Mouse (Mus musculus) lung, embryonic 15.5 days (tissue): ENCODE measurements around the gene Padi4. TPM values are rescaled to one million over a fixed set of nuclear protein-coding genes. Genes with fewer than 3 reads are reported as not detected.

Source experiments
- ATAC-seq: fragments of 200-750 bp; cut with Nextera tagmentation; 2 replicates; pipeline ENCODE4 v1.8.0; 2017; ENCODE audit warnings: moderate number of reproducible peaks, borderline replicate concordance; ENCODE audit not compliant: low FRiP score, low TSS enrichment; ENCODE audit errors: extremely low read depth
- H3K27ac ChIP-seq: fragments of 300-500 bp; sonication (generic); 2 replicates; pipeline ENCODE4 v1.5.1; 2015; ENCODE audit warnings: moderate library complexity, mild to moderate bottlenecking, inconsistent platforms
- H3K27me3 ChIP-seq: fragments of 300-500 bp; sonication (generic); 2 replicates; pipeline ENCODE4 v1.6.1; 2015; ENCODE audit warnings: inconsistent platforms
- H3K36me3 ChIP-seq: fragments of 300-500 bp; sonication (generic); 2 replicates; pipeline ENCODE4 v1.6.1; 2015; ENCODE audit warnings: inconsistent platforms
- H3K4me1 ChIP-seq: fragments of 300-500 bp; sonication (generic); 2 replicates; pipeline ENCODE4 v1.6.1; 2015; ENCODE audit warnings: inconsistent platforms
- H3K4me2 ChIP-seq: fragments of 300-500 bp; sonication (generic); 2 replicates; pipeline ENCODE4 v1.6.1; 2015; ENCODE audit warnings: inconsistent platforms, mild to moderate bottlenecking, moderate library complexity
- H3K4me3 ChIP-seq: fragments of 300-500 bp; sonication (generic); 2 replicates; pipeline ENCODE4 v1.5.1; 2015; ENCODE audit warnings: mild to moderate bottlenecking, inconsistent platforms
- H3K9ac ChIP-seq: fragments of 300-500 bp; sonication (generic); 2 replicates; pipeline ENCODE4 v1.6.1; 2015; ENCODE audit warnings: inconsistent platforms
- H3K9me3 ChIP-seq: fragments of 300-500 bp; sonication (generic); 2 replicates; pipeline ENCODE4 v1.6.1; 2016; ENCODE audit warnings: inconsistent platforms
- WGBS: fragments of 180-500 bp; shearing (Covaris S2); methylation state at CpG from one replicate; pipeline ENCODE4 v1.1.7; 2015; 5-methylcytosine and 5-hydroxymethylcytosine counted together
- polyA plus RNA-seq: library from polyadenylated mRNA; unstranded; fragments of >200 nt; fragmentation: Nextera tagmentation; extraction: Ambion mirVana; gene quantifications from 2 replicates; pipeline ENCODE4 v1.2.1, GENCODE M21; 2015

Gene Padi4
- polyA plus RNA-seq, 1 experiment from 2014 or later, result 2.1 TPM

- Histone ChIP-seq H3K9me3 (no peaks in the 10 kb centered on the region), H3K4me2 (no peak overlapping the region), H3K27me3 (no peaks in the 10 kb centered on the region), H3K27ac (no peak overlapping the region), H3K9ac (no peak overlapping the region), H3K4me3 (no peak overlapping the region), H3K4me1 (peaks cover 8% of the 10 kb centered on the region; the same call in 1 of the 2 replicates), H3K36me3 (no peaks in the 10 kb centered on the region)
- ATAC-seq, result no peak
- 87% methylated on average over 9 of the region's 9 CpGs for WGBS
Measured at GRCm38 (mm10) chr4:140784292-140784945, 10.4 kb upstream of the Padi4 start.

DNA sequence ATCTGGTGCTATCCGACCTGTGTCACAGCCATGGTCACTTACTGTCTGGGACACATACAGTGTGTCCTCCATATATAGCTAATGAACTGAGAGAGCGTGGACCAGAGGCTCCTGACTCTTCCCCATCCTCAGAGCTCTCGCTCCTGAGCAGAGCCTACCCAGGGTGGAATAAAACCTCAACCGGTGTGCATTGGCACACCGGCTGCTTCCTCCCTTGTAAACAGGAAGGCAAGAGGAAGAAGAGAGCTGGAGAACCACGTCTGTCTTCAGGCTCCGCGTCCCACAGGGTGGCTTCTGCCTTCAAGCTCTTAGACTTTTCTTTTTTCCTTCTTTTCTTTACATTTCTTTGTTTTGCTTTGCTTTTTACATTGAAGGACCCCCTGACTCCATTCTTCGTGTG lies 8.8 kb upstream of the Padi4 start:
- WGBS, result 80% methylated on average over 9 of the region's 9 CpGs
- no peak overlapping the region for H3K4me2 ChIP-seq
- no peaks in the 10 kb centered on the region for H3K9me3 ChIP-seq
- H3K27me3 ChIP-seq, result no peaks in the 10 kb centered on the region
- H3K9ac ChIP-seq, result no peak overlapping the region
- H3K27ac ChIP-seq, result no peak overlapping the region
- no peak overlapping the region for H3K4me3 ChIP-seq
- peaks cover 8% of the 10 kb centered on the region; the same call in 1 of the 2 replicates for H3K4me1 ChIP-seq
- ATAC-seq, result no peak
- no peaks in the 10 kb centered on the region for H3K36me3 ChIP-seq

DNA sequence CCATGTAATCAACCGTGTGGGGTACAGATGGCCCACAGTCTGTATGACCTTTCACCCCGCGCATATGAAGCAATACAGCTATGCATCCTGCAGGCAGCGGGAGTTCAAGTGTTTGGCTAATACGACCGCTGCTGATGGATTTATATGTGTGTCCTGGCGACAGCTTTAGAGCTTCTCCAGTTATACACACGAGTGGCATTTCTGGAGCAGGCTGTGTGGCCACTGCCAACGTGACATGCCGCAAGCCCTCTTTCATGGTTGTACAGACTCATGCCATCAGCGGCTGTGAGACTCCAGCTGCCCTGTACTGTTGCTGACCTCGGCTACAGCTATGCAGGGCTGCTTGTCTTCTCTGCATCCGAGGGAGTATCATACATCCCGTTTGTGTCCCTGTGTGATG lies 6.5 kb upstream of the Padi4 start:
- Histone ChIP-seq H3K9ac (no peak overlapping the region), H3K4me3 (no peak overlapping the region), H3K4me2 (no peak overlapping the region), H3K4me1 (peaks cover 8% of the 10 kb centered on the region; the same call in 1 of the 2 replicates), H3K9me3 (no peaks in the 10 kb centered on the region), H3K27ac (no peak overlapping the region), H3K36me3 (no peaks in the 10 kb centered on the region), H3K27me3 (no peaks in the 10 kb centered on the region)
- no peak; the same call in 1 of the 2 replicates for ATAC-seq
- 49% methylated on average over 14 of the region's 14 CpGs for WGBS

DNA sequence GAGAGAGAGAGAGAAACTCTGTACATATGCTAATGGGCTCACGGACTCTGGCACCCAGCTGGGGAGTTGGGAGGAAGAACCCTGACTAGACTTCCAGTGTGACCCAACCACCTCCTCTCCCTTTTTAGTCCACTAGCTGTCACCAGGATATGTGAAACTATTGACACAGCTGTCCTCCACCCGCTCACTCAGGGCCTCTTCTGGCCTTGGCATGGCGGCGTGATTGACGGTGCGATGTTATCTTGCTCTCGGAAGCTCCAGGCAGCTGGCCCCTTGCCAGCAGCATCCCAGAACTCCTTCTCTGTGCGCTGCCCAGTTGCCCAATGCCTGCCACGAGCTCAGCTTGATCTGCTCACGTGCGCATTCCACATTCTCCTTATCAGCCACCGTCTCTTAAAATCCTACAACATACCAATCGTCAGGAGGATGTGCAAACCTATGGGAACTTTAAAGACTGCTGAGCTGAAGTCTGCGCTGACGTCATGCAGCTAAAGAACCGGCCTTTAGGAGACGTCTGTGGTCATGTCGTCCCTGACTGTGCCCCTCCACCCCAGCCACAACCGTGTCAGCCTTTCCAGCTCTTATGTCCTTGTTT lies 5.9 kb upstream of the Padi4 start:
- no peak overlapping the region for H3K27ac ChIP-seq
- peak overlapping the region; percentile 2; the same call in 1 of the 2 replicates for H3K4me2 ChIP-seq
- no peaks in the 10 kb centered on the region for H3K36me3 ChIP-seq
- peaks cover 8% of the 10 kb centered on the region; the same call in 1 of the 2 replicates for H3K4me1 ChIP-seq
- H3K27me3 ChIP-seq, result no peaks in the 10 kb centered on the region
- H3K9ac ChIP-seq, result no peak overlapping the region
- H3K9me3 ChIP-seq, result no peaks in the 10 kb centered on the region
- peak; percentile 28 for ATAC-seq
- WGBS, result 12% methylated on average over 18 of the region's 19 CpGs
- H3K4me3 ChIP-seq, result no peak overlapping the region

- H3K4me2 ChIP-seq, result no peak overlapping the region
- ATAC-seq, result no peak
- H3K9ac ChIP-seq, result no peak overlapping the region
- WGBS, result 54% methylated on average over 13 of the region's 13 CpGs
- H3K9me3 ChIP-seq, result no peaks in the 10 kb centered on the region
- H3K27me3 ChIP-seq, result no peaks in the 10 kb centered on the region
- H3K36me3 ChIP-seq, result no peaks in the 10 kb centered on the region
- H3K27ac ChIP-seq, result no peak overlapping the region
- peaks cover 8% of the 10 kb centered on the region; the same call in 1 of the 2 replicates for H3K4me1 ChIP-seq
- H3K4me3 ChIP-seq, result no peak overlapping the region
Measured at GRCm38 (mm10) chr4:140776623-140777022, 2.6 kb upstream of the Padi4 start.

GRCm38 (mm10) chr4:140775876-140776275 lies 1.8 kb upstream of the Padi4 start:
- no peaks in the 10 kb centered on the region for H3K27me3 ChIP-seq
- 68% methylated on average over 10 of the region's 10 CpGs for WGBS
- no peak overlapping the region for H3K9ac ChIP-seq
- H3K4me2 ChIP-seq, result no peak overlapping the region
- H3K9me3 ChIP-seq, result no peaks in the 10 kb centered on the region
- no peak overlapping the region for H3K27ac ChIP-seq
- no peak overlapping the region for H3K4me3 ChIP-seq
- no peaks in the 10 kb centered on the region for H3K36me3 ChIP-seq
- ATAC-seq, result no peak
- H3K4me1 ChIP-seq, result peaks cover 13% of the 10 kb centered on the region; the same call in 1 of the 2 replicates

GRCm38 (mm10) chr4:140774893-140775292 lies 857 bp upstream of the Padi4 start:
- 80% methylated on average over 9 of the region's 9 CpGs for WGBS
- H3K36me3 ChIP-seq, result no peaks in the 10 kb centered on the region

GRCm38 (mm10) chr4:140771091-140771490 lies 2.9 kb downstream of the Padi4 start:
- H3K27ac ChIP-seq, result no peak overlapping the region
- no peaks in the 10 kb centered on the region for H3K36me3 ChIP-seq
- no peaks in the 10 kb centered on the region for H3K27me3 ChIP-seq
- H3K4me3 ChIP-seq, result no peak overlapping the region
- ATAC-seq, result no peak
- H3K4me2 ChIP-seq, result no peak overlapping the region
- peaks cover 13% of the 10 kb centered on the region; the same call in 1 of the 2 replicates for H3K4me1 ChIP-seq
- H3K9me3 ChIP-seq, result no peaks in the 10 kb centered on the region
- WGBS, result 21% methylated on average over 4 of the region's 4 CpGs
- H3K9ac ChIP-seq, result no peak overlapping the region

More at GRCm38 (mm10) chr4:140774893-140775292, 857 bp upstream of the Padi4 start:
- no peak overlapping the region for H3K27ac ChIP-seq
- H3K4me1 ChIP-seq, result peaks cover 16% of the 10 kb centered on the region; the same call in 1 of the 2 replicates
- no peak overlapping the region for H3K4me3 ChIP-seq
- no peak overlapping the region for H3K4me2 ChIP-seq
- H3K27me3 ChIP-seq, result no peaks in the 10 kb centered on the region
- no peak for ATAC-seq
- H3K9me3 ChIP-seq, result no peaks in the 10 kb centered on the region
- no peak overlapping the region for H3K9ac ChIP-seq

DNA sequence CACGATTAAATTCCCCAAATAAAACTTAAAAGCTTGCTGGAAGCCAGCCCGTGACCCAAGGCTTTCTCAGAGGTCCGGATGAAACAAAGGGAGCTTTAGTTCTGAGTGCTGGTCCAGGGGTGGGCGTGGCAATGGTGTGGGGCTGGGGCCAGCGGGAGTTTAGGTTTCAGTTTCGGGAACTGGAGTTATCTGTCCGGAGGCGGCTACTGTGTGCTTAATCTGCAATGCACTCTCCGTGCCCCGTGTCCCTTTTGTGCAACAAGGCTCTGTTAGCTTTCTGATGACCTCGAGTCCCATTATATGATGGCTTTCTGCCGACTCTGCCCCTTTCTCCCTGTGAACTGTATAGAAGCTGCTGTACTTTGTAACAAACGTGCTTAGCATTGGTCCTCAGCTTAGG lies 3.6 kb downstream of the Padi4 start:
- no peaks in the 10 kb centered on the region for H3K36me3 ChIP-seq
- peak overlapping the region; percentile 31; the same call in 1 of the 2 replicates for H3K9ac ChIP-seq
- H3K27ac ChIP-seq, result peak overlapping the region; percentile 67
- no peak for ATAC-seq
- H3K9me3 ChIP-seq, result no peaks in the 10 kb centered on the region
- peaks cover 13% of the 10 kb centered on the region; the same call in 1 of the 2 replicates for H3K4me1 ChIP-seq
- H3K4me3 ChIP-seq, result peak overlapping the region; percentile 41
- H3K27me3 ChIP-seq, result no peaks in the 10 kb centered on the region
- WGBS, result 8% methylated on average over 13 of the region's 13 CpGs
- H3K4me2 ChIP-seq, result peak overlapping the region; percentile 58

GRCm38 (mm10) chr4:140768973-140769372 lies 5.1 kb downstream of the Padi4 start:
- H3K9me3 ChIP-seq, result no peaks in the 10 kb centered on the region
- no peaks in the 10 kb centered on the region for H3K36me3 ChIP-seq
- H3K4me3 ChIP-seq, result no peak overlapping the region
- 80% methylated on average over 5 of the region's 5 CpGs for WGBS
- no peaks in the 10 kb centered on the region for H3K27me3 ChIP-seq
- H3K4me1 ChIP-seq, result peaks cover 13% of the 10 kb centered on the region; the same call in 1 of the 2 replicates
- H3K4me2 ChIP-seq, result no peak overlapping the region
- no peak for ATAC-seq
- H3K9ac ChIP-seq, result no peak overlapping the region
- H3K27ac ChIP-seq, result no peak overlapping the region

DNA sequence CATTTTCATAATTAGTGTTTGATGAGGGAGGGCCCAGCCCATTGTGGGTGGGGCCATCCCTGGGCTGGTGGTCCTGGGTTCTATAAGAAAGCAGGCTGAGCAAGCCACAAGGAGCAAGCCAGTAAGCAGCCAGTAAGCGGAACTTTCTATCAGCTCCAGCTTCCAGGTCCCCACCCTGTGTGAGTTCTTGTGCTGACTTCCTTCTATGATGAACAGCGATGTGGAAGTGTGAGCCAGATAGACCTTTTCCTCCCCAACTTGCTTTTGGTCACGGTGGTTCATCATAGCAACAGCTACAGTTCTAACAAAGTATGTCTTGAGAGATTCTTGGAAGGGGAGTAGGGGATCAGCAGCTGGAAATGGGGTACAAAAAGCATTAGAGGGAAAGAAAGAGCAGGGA lies 8.1 kb downstream of the Padi4 start:
- Histone ChIP-seq H3K27me3 (no peaks in the 10 kb centered on the region), H3K27ac (no peak overlapping the region), H3K9me3 (no peaks in the 10 kb centered on the region), H3K9ac (no peak overlapping the region), H3K4me3 (no peak overlapping the region), H3K4me1 (peaks cover 11% of the 10 kb centered on the region; the same call in 1 of the 2 replicates), H3K4me2 (no peak overlapping the region), H3K36me3 (no peaks in the 10 kb centered on the region)
- 76% methylated on average over 3 of the region's 3 CpGs for WGBS
- ATAC-seq, result no peak

- Histone ChIP-seq H3K9me3 (no peaks in the 10 kb centered on the region), H3K4me3 (no peak overlapping the region), H3K27me3 (no peaks in the 10 kb centered on the region), H3K27ac (no peak overlapping the region), H3K4me1 (0 out of 2 replicates have a peak, but pooled peaks cover 3% of the 10 kb centered on the region), H3K4me2 (no peak overlapping the region), H3K36me3 (no peaks in the 10 kb centered on the region), H3K9ac (no peak overlapping the region)
- no peak for ATAC-seq
- 11% methylated on average over 9 of the region's 9 CpGs for WGBS
Measured at GRCm38 (mm10) chr4:140763158-140763557, 10.9 kb downstream of the Padi4 start.
